Mouse (Mus musculus): ENCODE data around the gene Rnf2. TPM values are rescaled to one million over a fixed set of nuclear protein-coding genes. Genes with fewer than 3 reads are reported as not detected.
A peak's percentile ranks its signal among the peaks of the same experiment; 100 is the strongest.
"Not testable (repeated sequence)": the region's sequence is repeated elsewhere in the genome, so short reads cannot be mapped to it uniquely, and the experiment has no call there.

Rnf2 gene
- polyA plus RNA-seq, 1 experiment from 2014 or later: 66.2 TPM

GRCm38 (mm10) chr1:151482497-151482896 is 18.3 kb downstream of the Rnf2 start:
- Histone ChIP-seq H3K27ac (no peak overlapping the region), H3K9me3 (no peaks in the 10 kb centered on the region), H3K9ac (no peak overlapping the region), H3K27me3 (replicated peaks) (no peaks in the 10 kb centered on the region), H3K4me3 (replicated peaks) (no peak overlapping the region), H3K4me1 (no peaks in the 10 kb centered on the region), H3K4me2 (no peak overlapping the region), H3K36me3 (0 out of 2 replicates have a peak, but pooled peaks cover 8% of the 10 kb centered on the region)
- WGBS: 94% methylated on average over 1 of the region's 1 CpGs
- no peak for ATAC-seq (ENCODE audit: insufficient read depth, low FRiP score, low read depth)

- not testable (repeated sequence) for H3K4me3 ChIP-seq (replicated peaks); H3K27ac ChIP-seq; H3K4me2 ChIP-seq; H3K9ac ChIP-seq; ATAC-seq (ENCODE audit: insufficient read depth, low FRiP score, low read depth); H3K4me1 ChIP-seq; H3K27me3 ChIP-seq (replicated peaks); H3K9me3 ChIP-seq
- 91% methylated on average over 8 of the region's 8 CpGs for WGBS
- H3K36me3 ChIP-seq: peaks cover 45% of the 10 kb centered on the region
Observed at GRCm38 (mm10) chr1:151472386-151472785, 28.4 kb downstream of the Rnf2 start.

- Histone ChIP-seq H3K4me1 (no peaks in the 10 kb centered on the region), H3K4me2 (no peak overlapping the region), H3K27ac (no peak overlapping the region), H3K36me3 (peaks cover 40% of the 10 kb centered on the region), H3K9ac (no peak overlapping the region), H3K27me3 (replicated peaks) (no peaks in the 10 kb centered on the region), H3K4me3 (replicated peaks) (no peak overlapping the region), H3K9me3 (no peaks in the 10 kb centered on the region)
- 53% methylated on average over 7 of the region's 7 CpGs for WGBS
- no peak for ATAC-seq (ENCODE audit: insufficient read depth, low FRiP score, low read depth)
Observed at GRCm38 (mm10) chr1:151471429-151471828, 29.3 kb downstream of the Rnf2 start.

DNA sequence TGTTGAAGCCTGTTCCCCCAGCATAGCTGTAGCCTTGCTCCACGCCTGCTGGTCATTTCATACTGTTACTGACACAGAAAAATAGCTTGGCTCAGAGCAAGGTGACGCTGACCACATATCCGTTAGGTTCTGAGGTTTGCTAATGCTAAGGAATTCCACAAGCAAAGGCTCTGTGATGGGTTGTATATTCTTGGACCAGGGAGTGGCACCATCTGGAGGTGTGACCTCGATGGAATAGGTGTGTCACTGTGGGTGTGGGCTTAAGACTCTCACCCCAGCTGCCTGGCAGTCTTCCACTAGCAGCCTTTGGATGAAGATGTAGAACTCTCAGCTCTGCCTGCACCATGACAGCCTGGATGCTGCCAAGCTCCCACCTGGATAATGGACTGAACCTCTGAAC is 34.2 kb downstream of the Rnf2 start:
- Histone ChIP-seq H3K27me3 (replicated peaks) (no peaks in the 10 kb centered on the region), H3K4me1 (no peaks in the 10 kb centered on the region), H3K36me3 (peaks cover 16% of the 10 kb centered on the region; the same call in 1 of the 2 replicates), H3K27ac (no peak overlapping the region), H3K9me3 (no peaks in the 10 kb centered on the region), H3K4me2 (no peak overlapping the region), H3K9ac (no peak overlapping the region), H3K4me3 (replicated peaks) (no peak overlapping the region)
- ATAC-seq (ENCODE audit: insufficient read depth, low FRiP score, low read depth): no peak
- WGBS: 81% methylated on average over 4 of the region's 4 CpGs

DNA sequence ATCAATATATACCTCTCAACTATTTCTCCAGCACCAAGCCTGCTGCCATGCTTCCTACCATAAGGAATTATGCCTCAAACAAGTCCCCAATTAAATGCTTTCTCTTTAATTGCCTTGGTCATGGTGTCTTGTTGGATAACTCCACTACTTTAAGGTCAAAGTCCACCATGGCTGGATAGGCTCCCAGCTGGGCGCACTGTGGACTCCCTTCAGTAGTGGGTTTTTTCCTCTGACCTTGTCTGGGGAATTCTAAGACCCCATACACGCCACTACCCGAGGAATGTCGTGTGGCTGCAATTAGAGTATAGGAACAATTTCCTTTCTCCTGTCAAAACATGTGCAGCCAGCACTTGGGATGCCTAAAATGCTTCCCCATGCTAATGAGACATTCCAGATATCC is 35.8 kb downstream of the Rnf2 start:
- H3K36me3 ChIP-seq: peaks cover 8% of the 10 kb centered on the region; the same call in 1 of the 2 replicates
- H3K9ac ChIP-seq: no peak overlapping the region
- no peaks in the 10 kb centered on the region for H3K9me3 ChIP-seq
- no peaks in the 10 kb centered on the region for H3K4me1 ChIP-seq
- no peak overlapping the region for H3K4me2 ChIP-seq
- H3K27ac ChIP-seq: no peak overlapping the region
- no peak for ATAC-seq (ENCODE audit: insufficient read depth, low FRiP score, low read depth)
- WGBS: 62% methylated on average over 4 of the region's 4 CpGs
- no peak overlapping the region for H3K4me3 ChIP-seq (replicated peaks)
- H3K27me3 ChIP-seq (replicated peaks): no peaks in the 10 kb centered on the region

- H3K4me3 ChIP-seq (replicated peaks): no peak overlapping the region
- H3K9ac ChIP-seq: no peak overlapping the region
- 0 out of 2 replicates have a peak, but pooled peaks cover 10% of the 10 kb centered on the region for H3K36me3 ChIP-seq
- H3K27me3 ChIP-seq (replicated peaks): no peaks in the 10 kb centered on the region
- WGBS: 82% methylated on average over 9 of the region's 9 CpGs
- H3K9me3 ChIP-seq: no peaks in the 10 kb centered on the region
- no peaks in the 10 kb centered on the region for H3K4me1 ChIP-seq
- H3K4me2 ChIP-seq: no peak overlapping the region
- ATAC-seq (ENCODE audit: insufficient read depth, low FRiP score, low read depth): no peak
- no peak overlapping the region for H3K27ac ChIP-seq
Observed at GRCm38 (mm10) chr1:151461265-151461664, 39.5 kb downstream of the Rnf2 start.

- Histone ChIP-seq H3K9me3 (no peaks in the 10 kb centered on the region), H3K4me2 (no peak overlapping the region), H3K36me3 (peaks cover 26% of the 10 kb centered on the region), H3K9ac (no peak overlapping the region), H3K4me3 (replicated peaks) (no peak overlapping the region), H3K4me1 (no peaks in the 10 kb centered on the region), H3K27me3 (replicated peaks) (no peaks in the 10 kb centered on the region), H3K27ac (no peak overlapping the region)
- ATAC-seq (ENCODE audit: insufficient read depth, low FRiP score, low read depth): no peak
- WGBS: 68% methylated on average over 5 of the region's 5 CpGs
Observed at GRCm38 (mm10) chr1:151457087-151457486, 43.7 kb downstream of the Rnf2 start.

DNA sequence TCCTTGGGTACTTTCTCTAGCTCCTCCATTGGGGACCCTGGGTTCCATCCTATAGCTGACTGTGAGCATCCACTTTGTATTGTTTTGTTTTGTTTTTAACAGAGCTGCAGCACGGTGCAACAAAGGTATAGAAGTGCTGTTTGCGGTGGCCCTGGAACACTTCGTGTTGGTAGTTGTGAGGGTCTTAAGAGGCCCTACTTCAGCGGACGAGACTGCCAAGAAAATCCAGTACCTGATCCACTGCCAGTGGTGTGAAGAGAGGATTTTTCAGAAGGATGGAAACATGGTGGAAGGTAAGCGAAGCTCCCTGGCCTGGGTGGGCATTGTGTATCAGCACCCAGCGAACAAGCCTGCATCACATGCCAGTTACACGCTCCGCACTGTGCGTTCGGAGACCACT is 48.8 kb downstream of the Rnf2 start:
- H3K4me2 ChIP-seq: no peak overlapping the region
- H3K4me1 ChIP-seq: no peaks in the 10 kb centered on the region
- no peaks in the 10 kb centered on the region for H3K9me3 ChIP-seq
- 95% methylated on average over 11 of the region's 11 CpGs for WGBS
- H3K9ac ChIP-seq: no peak overlapping the region
- H3K36me3 ChIP-seq: peaks cover 40% of the 10 kb centered on the region
- H3K4me3 ChIP-seq (replicated peaks): no peak overlapping the region
- H3K27me3 ChIP-seq (replicated peaks): no peaks in the 10 kb centered on the region
- no peak overlapping the region for H3K27ac ChIP-seq
- ATAC-seq (ENCODE audit: insufficient read depth, low FRiP score, low read depth): no peak

DNA sequence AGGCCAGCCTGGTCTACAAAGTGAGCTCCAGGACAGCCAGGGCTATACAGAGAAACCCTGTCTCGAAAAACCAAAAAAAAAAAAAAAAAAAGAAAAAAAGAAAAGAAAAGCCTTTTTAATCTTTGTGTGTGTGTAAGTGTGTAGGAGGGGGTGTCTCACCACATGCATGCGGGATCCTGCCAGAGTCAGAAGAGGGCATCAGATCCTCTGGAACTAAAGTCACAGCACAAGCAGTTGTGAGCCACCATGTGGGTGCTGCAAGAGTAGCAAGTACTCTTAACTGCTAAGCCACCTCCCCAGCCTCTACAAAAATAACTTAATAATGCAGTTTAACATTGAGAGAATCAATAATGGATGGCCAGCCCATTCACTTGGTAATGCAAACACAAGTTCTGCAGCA is 49.9 kb downstream of the Rnf2 start:
- no peak overlapping the region for H3K4me2 ChIP-seq
- H3K4me1 ChIP-seq: no peaks in the 10 kb centered on the region
- no peak overlapping the region for H3K9ac ChIP-seq
- ATAC-seq (ENCODE audit: insufficient read depth, low FRiP score, low read depth): no peak
- no peaks in the 10 kb centered on the region for H3K9me3 ChIP-seq
- H3K4me3 ChIP-seq (replicated peaks): no peak overlapping the region
- no peaks in the 10 kb centered on the region for H3K27me3 ChIP-seq (replicated peaks)
- peaks cover 42% of the 10 kb centered on the region for H3K36me3 ChIP-seq
- 95% methylated on average over 1 of the region's 2 CpGs for WGBS
- no peak overlapping the region for H3K27ac ChIP-seq

DNA sequence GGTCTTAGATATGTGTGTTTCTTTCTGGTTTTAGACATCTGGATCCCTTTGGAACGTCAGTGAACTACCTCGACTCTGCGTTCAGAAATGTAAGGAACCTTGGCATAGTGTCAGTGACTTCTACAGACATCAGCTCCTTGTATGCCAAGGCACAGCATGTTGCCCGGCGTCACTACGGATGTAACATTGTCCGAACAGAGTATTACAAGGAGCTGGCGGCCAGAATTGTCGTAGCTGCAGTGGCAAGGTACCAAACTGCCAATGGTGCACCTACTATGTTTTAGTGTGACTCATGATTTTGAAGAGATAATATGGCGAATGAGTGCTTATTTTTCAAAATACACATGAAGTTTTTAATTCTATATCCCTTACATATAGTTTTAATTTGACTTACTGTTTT is 50.9 kb downstream of the Rnf2 start:
- Histone ChIP-seq H3K4me1 (no peaks in the 10 kb centered on the region), H3K27ac (no peak overlapping the region), H3K27me3 (replicated peaks) (no peaks in the 10 kb centered on the region), H3K4me2 (no peak overlapping the region), H3K4me3 (replicated peaks) (no peak overlapping the region), H3K36me3 (peaks cover 49% of the 10 kb centered on the region), H3K9ac (no peak overlapping the region), H3K9me3 (no peaks in the 10 kb centered on the region)
- ATAC-seq (ENCODE audit: insufficient read depth, low FRiP score, low read depth): no peak
- WGBS: 95% methylated on average over 10 of the region's 10 CpGs

GRCm38 (mm10) chr1:151435431-151435830 is 65.3 kb downstream of the Rnf2 start:
- no peak overlapping the region for H3K4me2 ChIP-seq
- no peaks in the 10 kb centered on the region for H3K4me1 ChIP-seq
- no peak overlapping the region for H3K9ac ChIP-seq
- no peak for ATAC-seq (ENCODE audit: insufficient read depth, low FRiP score, low read depth)
- no peak overlapping the region for H3K27ac ChIP-seq
- H3K27me3 ChIP-seq (replicated peaks): no peaks in the 10 kb centered on the region
- H3K9me3 ChIP-seq: no peaks in the 10 kb centered on the region
- H3K36me3 ChIP-seq: peaks cover 22% of the 10 kb centered on the region
- no peak overlapping the region for H3K4me3 ChIP-seq (replicated peaks)
- 82% methylated on average over 6 of the region's 6 CpGs for WGBS

- WGBS: 23% methylated on average over 9 of the region's 9 CpGs
- Histone ChIP-seq H3K9ac (peak overlapping the region; percentile 87; the same call in 1 of the 2 replicates), H3K4me3 (replicated peaks) (peak overlapping the region; percentile 98), H3K4me2 (peak overlapping the region; percentile 49), H3K36me3 (0 out of 2 replicates have a peak, but pooled peaks cover 2% of the 10 kb centered on the region), H3K27ac (peak overlapping the region; percentile 97), H3K4me1 (peaks cover 9% of the 10 kb centered on the region; the same call in 1 of the 2 replicates), H3K9me3 (no peaks in the 10 kb centered on the region), H3K27me3 (replicated peaks) (no peaks in the 10 kb centered on the region)
- ATAC-seq (ENCODE audit: insufficient read depth, low FRiP score, low read depth): no peak
Observed at GRCm38 (mm10) chr1:151429316-151429715, 71.4 kb downstream of the Rnf2 start.
